In the genomic region with DNA sequence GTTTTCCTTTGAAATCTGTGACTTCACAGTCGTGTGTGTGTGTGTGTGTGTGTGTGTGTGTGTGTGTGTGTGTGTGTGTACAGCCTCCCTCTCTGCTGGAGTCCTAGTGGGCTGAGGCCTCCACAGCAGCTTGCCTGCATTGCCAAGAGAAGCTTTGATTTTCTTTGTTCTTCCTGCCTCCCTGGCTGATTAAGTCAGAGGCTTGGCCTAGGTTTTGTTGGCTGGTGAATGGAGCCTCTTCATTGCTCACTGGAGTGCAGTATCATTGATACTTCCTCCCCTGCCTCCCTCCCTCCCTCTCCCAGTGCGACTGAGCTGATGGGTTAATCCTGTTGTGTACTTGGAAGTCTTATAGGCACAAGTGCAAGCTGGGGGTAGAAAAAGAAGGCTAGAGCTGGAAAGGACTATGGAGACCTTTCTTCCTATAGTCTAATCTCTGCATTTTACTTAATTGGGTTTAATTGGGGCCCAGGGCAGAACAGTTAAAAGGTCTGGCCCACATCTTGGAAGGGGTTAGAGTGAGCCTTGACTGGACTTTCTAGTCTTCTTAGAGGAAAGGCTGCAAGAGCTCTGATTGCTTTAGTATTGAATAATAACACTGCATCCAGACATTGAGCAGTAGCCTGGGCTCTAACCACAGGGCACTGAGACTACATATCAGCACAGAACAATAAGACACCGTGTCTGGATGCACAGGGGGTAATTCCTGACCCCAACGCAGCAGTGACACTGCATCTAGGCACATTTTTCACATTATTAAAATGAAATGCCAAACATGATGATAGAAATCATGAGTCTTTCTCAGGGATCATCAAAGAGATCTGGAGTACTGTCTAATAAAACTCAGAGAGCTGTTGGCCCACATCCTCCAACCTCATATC, we compare ENCODE assay signal across 14 mouse cellular contexts.
DNase-seq lines count a peak whose midpoint lies in the region; ATAC-seq and TF ChIP-seq lines count a peak whose summit lies in the region.
"Had no signal": no experiment of that assay in that cellular context is flagged by ENCODE, and none has a peak within 500 bp of the region (broad histone marks: within the 10 kb centered on the region; RNA-seq: fewer than 3 reads in every experiment).

No protein-coding gene starts in this region.

- H3K27me3 ChIP-seq in forebrain, embryonic 16.5 days (replicated peaks; ENCODE audit: control insufficient read depth, insufficient read depth, low read length), result no peaks in the 10 kb centered on the region
- H3K27me3 ChIP-seq in limb, embryonic 15.5 days, result no peaks in the 10 kb centered on the region

- TF ChIP-seq CTCF in gastrocnemius, adult 2 months (IDR thresholded peaks at IDR 0.05), result no peak

- no peaks in the 10 kb centered on the region for H3K9me3 ChIP-seq in forebrain, embryonic 16.5 days (ENCODE audit: control insufficient read depth, low read length)
- no peaks in the 10 kb centered on the region for H3K9me3 ChIP-seq in limb, embryonic 15.5 days
- H3K9me3 ChIP-seq: G1E had no signal

- H3K36me3 ChIP-seq in forebrain, embryonic 16.5 days (ENCODE audit: control insufficient read depth, insufficient read depth), result no peaks in the 10 kb centered on the region
- H3K36me3 ChIP-seq in limb, embryonic 15.5 days, result no peaks in the 10 kb centered on the region
- H3K36me3 ChIP-seq: G1E had no signal

- 5% methylated on average over 4 of the region's 4 CpGs for WGBS in forebrain, embryonic 16.5 days
- WGBS in limb, embryonic 15.5 days, result 43% methylated on average over 4 of the region's 4 CpGs

- peak; percentile 85 for ATAC-seq in forebrain, embryonic 16.5 days
- ATAC-seq in limb, embryonic 15.5 days (ENCODE audit: insufficient number of reproducible peaks, low FRiP score, low TSS enrichment, low read depth), result no peak

- peaks cover 21% of the 10 kb centered on the region for H3K4me1 ChIP-seq in forebrain, embryonic 16.5 days (replicated peaks; ENCODE audit: control insufficient read depth, insufficient read depth, low read length)
- H3K4me1 ChIP-seq in limb, embryonic 15.5 days, result peaks cover 40% of the 10 kb centered on the region

- DNase-seq in gastrocnemius, adult 2 months, result peak; percentile 28
- no peak for DNase-seq in gastrocnemius, adult 8-10 months (ENCODE audit: low spot score in 2 of 2)
- DNase-seq in retina, adult 2 months (ENCODE audit: low read depth, low spot score), result peak; percentile 4
- DNase-seq in gastrocnemius, adult 18-20 months (ENCODE audit: low spot score), result no peak
- DNase-seq in adrenal gland, postnatal 4 days (ENCODE audit: low spot score in 2 of 2), result no peak
- DNase-seq in thymus, postnatal 0 days (ENCODE audit: low spot score), result no peak
- DNase-seq: heart, adult 2 months; kidney, postnatal 25 days; liver; lung, postnatal 36 days; thymus, postnatal 4 days had no signal

- no peak overlapping the region for H3K4me2 ChIP-seq in forebrain, embryonic 16.5 days (ENCODE audit: low read length)
- H3K4me2 ChIP-seq in limb, embryonic 15.5 days, result no peak overlapping the region

- H3K9ac ChIP-seq in forebrain, embryonic 16.5 days (replicated peaks; ENCODE audit: low read depth, low read length), result no peak overlapping the region
- H3K9ac ChIP-seq in limb, embryonic 15.5 days, result no peak overlapping the region

- no peak overlapping the region for H3K4me3 ChIP-seq in gastrocnemius, adult 2 months
- H3K4me3 ChIP-seq in forebrain, embryonic 16.5 days (replicated peaks; ENCODE audit: low read length), result no peak overlapping the region
- H3K4me3 ChIP-seq in limb, embryonic 15.5 days, result no peak overlapping the region
- H3K4me3 ChIP-seq: heart, adult 2 months had no signal

- no peak overlapping the region for H3K27ac ChIP-seq in gastrocnemius, adult 2 months
- peak overlapping the region; percentile 35; the same call in 1 of the 2 replicates for H3K27ac ChIP-seq in forebrain, embryonic 16.5 days (ENCODE audit: low read length)
- peak overlapping the region; percentile 43; the same call in 1 of the 2 replicates for H3K27ac ChIP-seq in limb, embryonic 15.5 days
- H3K27ac ChIP-seq: heart, adult 2 months had no signal

- intact Hi-C loops in gastrocnemius, adult 2 months (cut with DNase I), result no loop called here

Comparison
In these comparisons a context has a peak if more than half of its experiments do, and no peak if none do; other contexts are left out.
1. DNase-seq: peak in gastrocnemius, adult 2 months (single experiment) and retina, adult 2 months (single experiment); none in gastrocnemius, adult 8-10 months (0 of 2), gastrocnemius, adult 18-20 months (single experiment), adrenal gland, postnatal 4 days (0 of 2) and thymus, postnatal 0 days (single experiment).